Mouse (Mus musculus): Measurements from ENCODE around the gene Exosc5.

- TF ChIP-seq CTCF (IDR thresholded peaks at IDR 0.05) (peak; percentile 64), EP300 (IDR thresholded peaks at IDR 0.05; ENCODE audit: insufficient read depth, low read depth, low read length) (no peak), POLR2A (IDR thresholded peaks at IDR 0.05; ENCODE audit: insufficient read depth, low read depth, low read length) (no peak)
Observed at GRCm38 (mm10) chr7:25625594-25626250, 33.2 kb upstream of the Exosc5 start.

Measured in heart, adult 2 months (tissue).